ENCODE assay signal across 8 mouse cellular contexts in the genomic region with DNA sequence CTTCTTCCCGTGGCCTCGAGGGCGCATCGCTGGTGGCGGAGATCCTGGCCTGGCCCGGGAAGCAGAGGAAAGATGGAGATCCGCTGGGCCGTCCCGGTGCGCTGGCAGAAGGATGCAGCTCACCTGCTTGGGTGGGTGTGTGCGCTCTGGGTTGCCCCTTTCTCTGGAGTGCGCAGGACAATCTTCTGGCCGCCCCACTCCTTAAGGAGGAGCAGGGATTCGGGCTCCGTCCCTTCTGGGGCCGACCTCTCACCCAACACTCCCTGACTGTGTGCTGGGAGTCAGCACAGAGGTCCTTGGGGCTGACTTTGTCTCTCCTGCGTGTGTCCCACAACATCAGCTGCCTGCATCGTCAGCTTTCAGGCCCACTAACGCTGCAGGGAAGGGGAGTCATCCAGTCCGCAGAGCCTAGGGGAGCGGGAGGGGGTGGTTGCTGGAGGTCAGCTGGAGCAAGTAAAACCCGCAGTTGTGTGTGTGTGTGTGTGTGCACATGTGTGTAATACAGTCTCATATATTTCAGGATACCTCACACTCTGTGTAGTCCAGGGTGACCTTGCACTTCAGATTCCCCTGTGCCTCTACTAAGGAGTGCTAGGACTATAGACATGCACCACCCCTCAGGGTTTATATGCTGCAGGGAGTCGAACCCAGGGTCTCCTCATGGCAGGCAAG. TPM values are rescaled to one million over a fixed set of nuclear protein-coding genes. Genes with fewer than 3 reads are reported as not detected.
DNase-seq lines count a peak whose midpoint lies in the region; ATAC-seq and TF ChIP-seq lines count a peak whose summit lies in the region.

No protein-coding gene starts in this region.

- no peak overlapping the region; the same call in 1 of the 2 replicates for H3K27ac ChIP-seq in liver, adult 2 months (replicated peaks; ENCODE audit: insufficient read depth, low read depth, low read length)
- H3K27ac ChIP-seq in embryonic facial prominence, embryonic 14.5 days (replicated peaks; ENCODE audit: low read depth, low read length) = no peak overlapping the region
- peak overlapping the region; percentile 61 for H3K27ac ChIP-seq in limb, embryonic 10.5 days
- H3K27ac ChIP-seq in neural tube, embryonic 13.5 days (replicated peaks) = no peak overlapping the region

- H3K27me3 ChIP-seq in liver, adult 2 months (ENCODE audit: control insufficient read depth, insufficient read depth, low read length) = no peaks in the 10 kb centered on the region
- peaks cover 15% of the 10 kb centered on the region for H3K27me3 ChIP-seq in embryonic facial prominence, embryonic 14.5 days (replicated peaks; ENCODE audit: control insufficient read depth, insufficient read depth, low read length)
- H3K27me3 ChIP-seq in limb, embryonic 10.5 days (ENCODE audit: low read depth, poor library complexity, severe bottlenecking) = peaks cover 59% of the 10 kb centered on the region
- H3K27me3 ChIP-seq in neural tube, embryonic 13.5 days = peaks cover 48% of the 10 kb centered on the region

- H3K9ac ChIP-seq in liver, adult 2 months (ENCODE audit: low read depth, low read length) = peak overlapping the region; percentile 64
- H3K9ac ChIP-seq in embryonic facial prominence, embryonic 14.5 days (ENCODE audit: low read depth, low read length) = peak overlapping the region; percentile 66
- H3K9ac ChIP-seq in neural tube, embryonic 13.5 days = peak overlapping the region; percentile 73

- no peak for TF ChIP-seq CTCF in liver, adult 2 months (IDR thresholded peaks at IDR 0.05; ENCODE audit: low read depth, low read length)

- no peaks in the 10 kb centered on the region; the same call in 1 of the 2 replicates for H3K4me1 ChIP-seq in liver, adult 2 months (ENCODE audit: control insufficient read depth, insufficient read depth, low read length)
- peaks cover 4% of the 10 kb centered on the region; the same call in 1 of the 2 replicates for H3K4me1 ChIP-seq in embryonic facial prominence, embryonic 14.5 days (ENCODE audit: control insufficient read depth, insufficient read depth, low read length)
- H3K4me1 ChIP-seq in limb, embryonic 10.5 days = peaks cover 12% of the 10 kb centered on the region
- H3K4me1 ChIP-seq in neural tube, embryonic 13.5 days (replicated peaks) = peaks cover 13% of the 10 kb centered on the region; the same call in 1 of the 2 replicates

- H3K4me2 ChIP-seq in embryonic facial prominence, embryonic 14.5 days (ENCODE audit: low read depth, low read length) = peak overlapping the region; percentile 90
- H3K4me2 ChIP-seq in neural tube, embryonic 13.5 days = peak overlapping the region; percentile 88

- ATAC-seq in embryonic facial prominence, embryonic 14.5 days (ENCODE audit: low read depth) = peak; percentile 17; the same call in 1 of the 2 replicates
- peak; percentile 72 for ATAC-seq in neural tube, embryonic 13.5 days (ENCODE audit: low read depth)

- no peaks in the 10 kb centered on the region for H3K79me2 ChIP-seq in liver, adult 2 months (ENCODE audit: control insufficient read depth, insufficient read depth, low read length)

- no peak for DNase-seq in liver, adult 2 months (ENCODE audit: extremely low read depth, low read depth, low spot score)
- DNase-seq in liver = no peak
- no peak for DNase-seq in embryonic facial prominence, embryonic 14.5 days (ENCODE audit: low spot score)
- DNase-seq in limb, embryonic 10.5 days (ENCODE audit: low spot score) = no peak
- DNase-seq in left cerebral cortex, adult 18-20 months (ENCODE audit: low spot score in 2 of 2) = no peak
- no peak for DNase-seq in urinary bladder, postnatal 4 days (ENCODE audit: low spot score in 2 of 2)
- no peak for DNase-seq in right cerebral cortex, postnatal 10 days (ENCODE audit: low spot score in 2 of 2)

- no peak for TF ChIP-seq POLR2A in liver, adult 2 months (IDR thresholded peaks at IDR 0.05; ENCODE audit: extremely low read depth, insufficient read depth, low read length)

- H3K9me3 ChIP-seq in embryonic facial prominence, embryonic 14.5 days (ENCODE audit: control insufficient read depth, low read length) = no peaks in the 10 kb centered on the region
- no peaks in the 10 kb centered on the region for H3K9me3 ChIP-seq in limb, embryonic 10.5 days (replicated peaks)
- no peaks in the 10 kb centered on the region for H3K9me3 ChIP-seq in neural tube, embryonic 13.5 days

- WGBS in liver, adult 2 months = 6% methylated on average over 23 of the region's 23 CpGs
- WGBS in embryonic facial prominence, embryonic 14.5 days = 3% methylated on average over 12 of the region's 23 CpGs
- under 1% methylated on average over 23 of the region's 23 CpGs for WGBS in limb, embryonic 10.5 days
- 2% methylated on average over 23 of the region's 23 CpGs for WGBS in neural tube, embryonic 13.5 days

- no peaks in the 10 kb centered on the region for H3K36me3 ChIP-seq in liver, adult 2 months (ENCODE audit: control insufficient read depth, insufficient read depth, low read length)
- no peaks in the 10 kb centered on the region for H3K36me3 ChIP-seq in embryonic facial prominence, embryonic 14.5 days (ENCODE audit: control insufficient read depth, insufficient read depth, low read length)
- no peaks in the 10 kb centered on the region for H3K36me3 ChIP-seq in limb, embryonic 10.5 days
- H3K36me3 ChIP-seq in neural tube, embryonic 13.5 days = no peaks in the 10 kb centered on the region

- peak overlapping the region; percentile 66 for H3K4me3 ChIP-seq in liver, adult 2 months (ENCODE audit: insufficient read depth, low read depth, low read length)
- peak overlapping the region; percentile 55 for H3K4me3 ChIP-seq in embryonic facial prominence, embryonic 14.5 days (ENCODE audit: low read depth, low read length)
- H3K4me3 ChIP-seq in limb, embryonic 10.5 days = peak overlapping the region; percentile 66
- H3K4me3 ChIP-seq in neural tube, embryonic 13.5 days = peak overlapping the region; percentile 57

RNA-seq across cellular contexts. Expression of a gene that starts 0.6 kb away (rescaled TPM):
- total RNA-seq in liver, adult 2 months (2014; rRNA removed) = 2.1 and 3.7 TPM in 2 replicates
- 1.5 TPM in 2 replicates for polyA plus RNA-seq in liver, adult 2 months (2012; rRNA removed)
- polyA plus RNA-seq in embryonic facial prominence, embryonic 14.5 days (2014; fragmentation: Nextera tagmentation; extraction: Ambion mirVana) = 2.1 and 2.6 TPM in 2 replicates
- polyA plus RNA-seq in limb, embryonic 10.5 days (2016; fragmentation: Nextera tagmentation; extraction: Ambion mirVana) = 2.6 and 2.7 TPM in 2 replicates
- 2.9 and 3.1 TPM in 2 replicates for polyA plus RNA-seq in neural tube, embryonic 13.5 days (2015; fragmentation: Nextera tagmentation; extraction: Ambion mirVana)
- total RNA-seq in left cerebral cortex, adult 18-20 months (2021) = 1 to 10 TPM; 2.5 to 2.6 TPM

RNA-seq across cellular contexts. Expression of a gene that starts 57.9 kb away (rescaled TPM):
- total RNA-seq in liver, adult 2 months (2014; rRNA removed) = 0.65 and 0.67 TPM in 2 replicates
- polyA plus RNA-seq in liver, adult 2 months (2012; rRNA removed) = 0.45 and 0.72 TPM in 2 replicates
- polyA plus RNA-seq in embryonic facial prominence, embryonic 14.5 days (2014; fragmentation: Nextera tagmentation; extraction: Ambion mirVana) = 391 and 492 TPM in 2 replicates
- polyA plus RNA-seq in limb, embryonic 10.5 days (2016; fragmentation: Nextera tagmentation; extraction: Ambion mirVana) = 3.0 and 3.1 TPM in 2 replicates
- polyA plus RNA-seq in neural tube, embryonic 13.5 days (2015; fragmentation: Nextera tagmentation; extraction: Ambion mirVana) = 8.5 and 20.8 TPM in 2 replicates
- total RNA-seq in left cerebral cortex, adult 18-20 months (2021) = 10 to 100 TPM; 16.6 to 17.8 TPM

RNA-seq across cellular contexts. Expression of a gene that starts 58.0 kb away (rescaled TPM):
- total RNA-seq in liver, adult 2 months (2014; rRNA removed) = 12.9 and 13.3 TPM in 2 replicates
- polyA plus RNA-seq in liver, adult 2 months (2012; rRNA removed) = 2.6 and 2.9 TPM in 2 replicates
- polyA plus RNA-seq in embryonic facial prominence, embryonic 14.5 days (2014; fragmentation: Nextera tagmentation; extraction: Ambion mirVana) = 44.7 and 47.1 TPM in 2 replicates
- polyA plus RNA-seq in limb, embryonic 10.5 days (2016; fragmentation: Nextera tagmentation; extraction: Ambion mirVana) = 49.5 and 60.4 TPM in 2 replicates
- polyA plus RNA-seq in neural tube, embryonic 13.5 days (2015; fragmentation: Nextera tagmentation; extraction: Ambion mirVana) = 40.6 and 47.2 TPM in 2 replicates
- 10 to 100 TPM; 53.2 to 57.8 TPM for total RNA-seq in left cerebral cortex, adult 18-20 months (2021)

Comparison
In these comparisons a context has a peak if more than half of its experiments do, and no peak if none do; other contexts are left out.
1. RNA of a gene that starts 57.9 kb away (polyA plus RNA-seq): 391 to 492 TPM in embryonic facial prominence, embryonic 14.5 days; 8.5 to 20.8 TPM in neural tube, embryonic 13.5 days, 3.0 to 3.1 TPM in limb, embryonic 10.5 days and 0.45 to 0.72 TPM in liver, adult 2 months; every median in the first group is over 10 times any median in the second.
2. RNA of a gene that starts 58.0 kb away (polyA plus RNA-seq): 49.5 to 60.4 TPM in limb, embryonic 10.5 days, 44.7 to 47.1 TPM in embryonic facial prominence, embryonic 14.5 days and 40.6 to 47.2 TPM in neural tube, embryonic 13.5 days; 2.6 to 2.9 TPM in liver, adult 2 months; every median in the first group is over 10 times any median in the second.
3. Peak in every context shown above with its lines, with median percentiles within 50 percentile points of each other: H3K4me3 ChIP-seq and H3K9ac ChIP-seq.